Mouse (Mus musculus): ENCODE results near the gene Dph5. TPM values are rescaled to one million over a fixed set of nuclear protein-coding genes. Genes with fewer than 3 reads are reported as not detected.

Gene Dph5
- total RNA-seq, 1 experiment: 26.4 TPM

GRCm38 (mm10) chr3:115964071-115964470 lies 76.4 kb downstream of the Dph5 start:
- H3K4me1 ChIP-seq (ENCODE audit: control insufficient read depth in 2 of 2, insufficient read depth in 2 of 2, low read length in 2 of 2, poor library complexity in 1 of 2): no peaks in the 10 kb centered on the region
- DNase-seq (ENCODE audit: low read depth, low spot score): no peak
- in situ Hi-C loops (cut with MboI; ENCODE audit: low sequenced_read_pairs in 2 of 2, unreplicated experiment in 2 of 2): no loop called here
- no peak overlapping the region for H3K4me3 ChIP-seq (ENCODE audit: insufficient read depth in 1 of 2, low read depth in 1 of 2, low read length in 2 of 2, poor library complexity in 1 of 2, severe bottlenecking in 1 of 2)
- TF ChIP-seq ZNF384 (IDR thresholded peaks at IDR 0.05; ENCODE audit: low read depth, low read length) (no peak), ZC3H11A (IDR thresholded peaks at IDR 0.05; ENCODE audit: borderline replicate concordance, low read depth, low read length) (no peak), CHD2 (IDR thresholded peaks at IDR 0.05; ENCODE audit: low read depth, low read length) (no peak), HCFC1 (IDR thresholded peaks at IDR 0.05; ENCODE audit: borderline replicate concordance, insufficient read depth, low read length) (no peak), MAFK (IDR thresholded peaks at IDR 0.05; ENCODE audit: insufficient read depth, low read depth, low read length) (no peak)
- no peak overlapping the region for H3K9ac ChIP-seq (ENCODE audit: insufficient read depth, low read depth, low read length, poor library complexity, severe bottlenecking)
- H3K27ac ChIP-seq (ENCODE audit: insufficient read depth, low read depth, low read length, poor library complexity, severe bottlenecking): no peak overlapping the region
- no peaks in the 10 kb centered on the region for H3K9me3 ChIP-seq (ENCODE audit: control insufficient read depth, insufficient read depth, low read depth, low read length)
- H3K36me3 ChIP-seq (ENCODE audit: control insufficient read depth, insufficient read depth, low read length, poor library complexity, severe bottlenecking): no peaks in the 10 kb centered on the region

DNA sequence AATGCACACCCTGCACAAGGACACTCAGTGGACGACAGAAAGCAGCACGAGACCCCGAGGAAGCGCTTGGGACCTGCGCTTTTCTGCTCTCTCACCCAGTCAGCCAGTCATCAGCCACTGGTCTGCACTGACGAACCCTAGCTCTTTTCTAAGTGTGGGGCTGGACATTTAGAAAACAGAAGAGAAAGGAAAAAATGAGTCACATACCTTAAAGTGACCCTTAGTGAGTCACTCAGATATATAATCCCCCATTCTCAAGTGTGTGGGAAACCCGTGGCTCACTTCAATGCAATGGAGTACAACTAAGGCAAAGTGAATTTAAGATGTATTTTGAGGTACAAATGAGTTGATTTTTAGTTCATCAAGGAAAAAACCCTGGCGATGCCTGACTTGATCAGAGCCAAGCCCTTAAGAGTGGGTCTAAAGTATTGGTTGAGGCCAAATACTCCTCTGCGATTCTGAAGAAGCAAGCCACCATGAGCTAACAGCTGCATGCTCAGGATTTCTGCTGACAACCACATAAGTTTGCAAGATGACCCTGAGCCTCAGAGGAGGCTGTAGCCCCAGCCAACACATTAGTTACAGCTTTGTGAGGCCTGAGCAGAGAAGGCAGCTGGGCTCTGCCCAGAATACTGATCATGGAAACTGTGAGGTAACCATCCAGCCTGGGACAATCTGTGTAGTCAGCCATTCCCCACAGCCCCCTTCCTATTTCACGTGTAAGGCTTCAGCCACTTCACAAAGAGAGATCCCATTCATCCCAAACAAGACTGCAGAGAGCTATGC lies 81.3 kb downstream of the Dph5 start:
- in situ Hi-C loops (cut with MboI; ENCODE audit: low sequenced_read_pairs in 2 of 2, unreplicated experiment in 2 of 2): no loop called here
- Histone ChIP-seq H3K27ac (ENCODE audit: insufficient read depth, low read depth, low read length, poor library complexity, severe bottlenecking) (no peak overlapping the region), H3K4me3 (ENCODE audit: insufficient read depth in 1 of 2, low read depth in 1 of 2, low read length in 2 of 2, poor library complexity in 1 of 2, severe bottlenecking in 1 of 2) (no peak overlapping the region), H3K9me3 (ENCODE audit: control insufficient read depth, insufficient read depth, low read depth, low read length) (no peaks in the 10 kb centered on the region), H3K9ac (ENCODE audit: insufficient read depth, low read depth, low read length, poor library complexity, severe bottlenecking) (no peak overlapping the region), H3K4me1 (ENCODE audit: control insufficient read depth in 2 of 2, insufficient read depth in 2 of 2, low read length in 2 of 2, poor library complexity in 1 of 2) (no peaks in the 10 kb centered on the region), H3K36me3 (ENCODE audit: control insufficient read depth, insufficient read depth, low read length, poor library complexity, severe bottlenecking) (peaks cover 2% of the 10 kb centered on the region; the same call in 1 of the 2 replicates)
- TF ChIP-seq ZNF384 (IDR thresholded peaks at IDR 0.05; ENCODE audit: low read depth, low read length): no peak
- no peak for TF ChIP-seq ZC3H11A (IDR thresholded peaks at IDR 0.05; ENCODE audit: borderline replicate concordance, low read depth, low read length)
- no peak for TF ChIP-seq MAFK (IDR thresholded peaks at IDR 0.05; ENCODE audit: insufficient read depth, low read depth, low read length)
- TF ChIP-seq CHD2 (IDR thresholded peaks at IDR 0.05; ENCODE audit: low read depth, low read length): no peak
- TF ChIP-seq HCFC1 (IDR thresholded peaks at IDR 0.05; ENCODE audit: borderline replicate concordance, insufficient read depth, low read length): no peak
- no peak for DNase-seq (ENCODE audit: low read depth, low spot score)

DNA sequence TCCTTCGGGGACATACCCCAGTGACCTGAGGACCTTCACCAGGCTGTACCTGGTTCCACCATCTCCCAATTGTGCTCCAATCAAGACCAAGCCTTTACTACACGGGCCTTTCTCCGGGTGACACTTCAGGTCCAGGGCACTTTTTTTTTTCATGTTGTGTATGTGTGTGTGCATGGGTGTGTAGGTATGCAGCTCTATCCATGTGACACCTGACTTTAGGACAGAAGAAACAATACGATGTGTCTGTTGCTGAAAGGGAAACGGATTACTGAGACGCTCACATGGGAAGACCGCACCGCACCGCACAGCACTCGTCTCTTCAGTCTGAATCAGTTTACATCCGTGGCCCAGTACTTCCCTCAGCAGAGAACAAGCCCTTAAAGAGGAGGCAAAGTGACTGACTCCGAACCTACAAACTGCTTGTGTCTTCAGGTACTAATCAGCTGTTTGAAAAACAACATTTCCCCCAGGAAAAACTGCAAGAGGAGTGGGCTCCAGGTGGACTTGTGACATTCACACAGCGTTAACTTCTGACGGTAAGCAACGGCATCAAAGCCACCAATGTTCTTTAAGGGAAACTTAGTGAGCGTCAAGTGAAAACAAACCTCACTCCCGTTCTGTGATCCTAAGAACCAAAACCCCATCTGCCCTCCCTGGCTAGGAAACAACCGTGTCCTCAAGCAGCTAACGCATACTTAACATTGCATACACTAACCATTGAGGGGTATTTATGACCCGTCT lies 83.6 kb downstream of the Dph5 start:
- no peak overlapping the region for H3K4me3 ChIP-seq (ENCODE audit: insufficient read depth in 1 of 2, low read depth in 1 of 2, low read length in 2 of 2, poor library complexity in 1 of 2, severe bottlenecking in 1 of 2)
- in situ Hi-C loops (cut with MboI; ENCODE audit: low sequenced_read_pairs in 2 of 2, unreplicated experiment in 2 of 2): no loop called here
- no peak overlapping the region for H3K27ac ChIP-seq (ENCODE audit: insufficient read depth, low read depth, low read length, poor library complexity, severe bottlenecking)
- no peak for TF ChIP-seq MAFK (IDR thresholded peaks at IDR 0.05; ENCODE audit: insufficient read depth, low read depth, low read length)
- TF ChIP-seq ZNF384 (IDR thresholded peaks at IDR 0.05; ENCODE audit: low read depth, low read length): no peak
- TF ChIP-seq CHD2 (IDR thresholded peaks at IDR 0.05; ENCODE audit: low read depth, low read length): no peak
- no peak for TF ChIP-seq HCFC1 (IDR thresholded peaks at IDR 0.05; ENCODE audit: borderline replicate concordance, insufficient read depth, low read length)
- no peak for TF ChIP-seq ZC3H11A (IDR thresholded peaks at IDR 0.05; ENCODE audit: borderline replicate concordance, low read depth, low read length)
- no peak for DNase-seq (ENCODE audit: low read depth, low spot score)
- no peak overlapping the region for H3K9ac ChIP-seq (ENCODE audit: insufficient read depth, low read depth, low read length, poor library complexity, severe bottlenecking)
- H3K36me3 ChIP-seq (ENCODE audit: control insufficient read depth, insufficient read depth, low read length, poor library complexity, severe bottlenecking): peaks cover 6% of the 10 kb centered on the region; the same call in 1 of the 2 replicates
- no peaks in the 10 kb centered on the region for H3K4me1 ChIP-seq (ENCODE audit: control insufficient read depth in 2 of 2, insufficient read depth in 2 of 2, low read length in 2 of 2, poor library complexity in 1 of 2)
- no peaks in the 10 kb centered on the region for H3K9me3 ChIP-seq (ENCODE audit: control insufficient read depth, insufficient read depth, low read depth, low read length)

DNA sequence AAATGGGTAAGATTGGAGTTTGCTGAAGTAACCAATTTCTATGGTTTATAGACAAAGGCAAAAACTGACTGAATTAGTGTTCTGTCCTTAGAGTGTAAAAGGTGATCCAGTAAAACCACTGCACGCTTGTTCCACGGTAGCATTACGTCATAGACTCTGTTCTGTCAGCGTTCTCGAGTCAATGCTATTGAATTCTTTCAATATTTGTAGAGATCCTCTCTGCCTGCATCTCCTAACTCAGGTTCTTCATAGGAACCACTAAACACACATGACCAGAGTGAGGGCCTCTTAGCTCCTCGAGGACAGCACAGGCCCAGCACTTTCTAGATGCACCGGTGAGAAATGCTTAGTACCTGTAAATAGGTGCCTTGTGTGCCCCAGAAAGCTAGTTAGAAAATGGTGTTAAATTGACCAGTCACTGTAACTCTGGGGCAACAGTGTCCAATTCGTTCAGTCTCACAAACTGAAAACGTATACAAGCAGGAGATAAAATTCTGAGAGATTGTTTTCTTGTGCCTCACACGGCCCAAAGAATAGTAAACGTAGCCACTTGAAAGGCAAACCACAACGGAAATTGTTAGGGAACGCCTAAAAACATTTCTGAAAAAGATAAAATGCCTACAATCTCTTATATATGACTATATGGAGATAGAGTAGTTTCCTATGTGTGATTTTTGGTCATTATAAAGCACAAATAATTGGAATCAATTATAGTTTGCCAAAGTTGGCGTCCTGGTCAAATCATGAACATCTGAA lies 84.4 kb downstream of the Dph5 start:
- Histone ChIP-seq H3K27ac (ENCODE audit: insufficient read depth, low read depth, low read length, poor library complexity, severe bottlenecking) (no peak overlapping the region), H3K9me3 (ENCODE audit: control insufficient read depth, insufficient read depth, low read depth, low read length) (no peaks in the 10 kb centered on the region), H3K4me3 (ENCODE audit: insufficient read depth in 1 of 2, low read depth in 1 of 2, low read length in 2 of 2, poor library complexity in 1 of 2, severe bottlenecking in 1 of 2) (no peak overlapping the region), H3K36me3 (ENCODE audit: control insufficient read depth, insufficient read depth, low read length, poor library complexity, severe bottlenecking) (peaks cover 6% of the 10 kb centered on the region; the same call in 1 of the 2 replicates), H3K9ac (ENCODE audit: insufficient read depth, low read depth, low read length, poor library complexity, severe bottlenecking) (no peak overlapping the region), H3K4me1 (ENCODE audit: control insufficient read depth in 2 of 2, insufficient read depth in 2 of 2, low read length in 2 of 2, poor library complexity in 1 of 2) (no peaks in the 10 kb centered on the region)
- no peak for DNase-seq (ENCODE audit: low read depth, low spot score)
- TF ChIP-seq ZC3H11A (IDR thresholded peaks at IDR 0.05; ENCODE audit: borderline replicate concordance, low read depth, low read length): no peak
- TF ChIP-seq CHD2 (IDR thresholded peaks at IDR 0.05; ENCODE audit: low read depth, low read length): no peak
- TF ChIP-seq ZNF384 (IDR thresholded peaks at IDR 0.05; ENCODE audit: low read depth, low read length): no peak
- no peak for TF ChIP-seq MAFK (IDR thresholded peaks at IDR 0.05; ENCODE audit: insufficient read depth, low read depth, low read length)
- no peak for TF ChIP-seq HCFC1 (IDR thresholded peaks at IDR 0.05; ENCODE audit: borderline replicate concordance, insufficient read depth, low read length)
- in situ Hi-C loops (cut with MboI; ENCODE audit: low sequenced_read_pairs in 2 of 2, unreplicated experiment in 2 of 2): no loop called here
